9 mouse cellular contexts compared by ENCODE assay signal in the genomic region with DNA sequence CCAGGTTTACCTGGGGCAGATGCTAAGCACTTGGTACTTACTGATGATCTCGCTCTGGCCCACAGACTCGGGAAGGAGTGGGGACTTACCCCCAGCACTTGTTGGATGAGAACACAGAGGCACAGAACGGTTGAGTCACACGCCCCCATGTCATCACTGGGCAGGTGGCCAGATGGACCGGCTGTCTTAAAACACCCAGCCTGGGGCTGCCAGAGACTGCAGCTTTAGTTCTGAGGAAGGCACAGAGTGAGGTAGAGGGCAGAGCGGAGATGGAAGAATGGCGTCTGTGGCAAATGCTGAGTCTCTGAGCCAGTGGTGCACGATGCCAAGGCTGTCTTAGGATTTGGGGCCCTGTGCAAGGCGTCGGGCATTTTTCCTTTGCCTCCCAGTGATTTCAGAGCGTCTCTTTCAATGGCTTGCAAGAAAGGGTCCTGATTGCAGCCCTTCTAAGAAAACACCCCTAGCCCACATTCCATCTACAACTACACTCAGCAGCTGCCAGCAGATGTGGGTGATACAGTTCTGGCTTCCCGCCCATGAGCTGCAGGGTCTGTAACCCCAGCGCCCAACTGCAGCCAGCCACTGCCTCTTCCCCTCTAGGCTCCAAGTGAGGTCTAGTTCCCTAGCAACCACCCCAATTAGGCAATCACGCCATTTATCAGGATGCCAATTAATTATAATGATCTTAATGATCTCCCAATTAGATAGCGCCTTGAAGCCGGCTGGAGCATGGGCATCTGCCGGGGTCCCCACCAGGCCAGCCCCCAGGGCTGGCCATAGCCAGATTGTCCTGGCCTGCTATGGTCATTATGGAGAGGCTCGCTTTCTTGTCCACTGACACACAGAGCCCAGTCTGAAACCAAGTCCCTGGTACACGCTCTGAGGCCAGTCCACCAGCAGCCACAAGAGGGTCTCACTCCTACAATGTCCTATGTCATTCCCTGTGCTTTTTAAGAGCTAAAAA. TPM values are rescaled to one million over a fixed set of nuclear protein-coding genes. Genes with fewer than 3 reads are reported as not detected.
DNase-seq lines count a peak whose midpoint lies in the region; ATAC-seq and TF ChIP-seq lines count a peak whose summit lies in the region.
"Had no signal": no experiment of that assay in that cellular context is flagged by ENCODE, and none has a peak within 500 bp of the region (broad histone marks: within the 10 kb centered on the region; RNA-seq: fewer than 3 reads in every experiment).

No protein-coding gene starts in this region.

- WGBS in kidney, postnatal 0 days: 58% methylated on average over 19 of the region's 19 CpGs
- WGBS in kidney, embryonic 16.5 days: 55% methylated on average over 19 of the region's 19 CpGs
- 39% methylated on average over 19 of the region's 19 CpGs for WGBS in embryonic facial prominence, embryonic 14.5 days
- 31% methylated on average over 19 of the region's 19 CpGs for WGBS in limb, embryonic 15.5 days

- H3K4me1 ChIP-seq in kidney, postnatal 0 days (replicated peaks; ENCODE audit: insufficient read depth, low read length): peaks cover 28% of the 10 kb centered on the region
- peaks cover 66% of the 10 kb centered on the region for H3K4me1 ChIP-seq in kidney, embryonic 16.5 days (ENCODE audit: insufficient read depth, low read length)
- peaks cover 75% of the 10 kb centered on the region for H3K4me1 ChIP-seq in embryonic facial prominence, embryonic 14.5 days (ENCODE audit: control insufficient read depth, insufficient read depth, low read length)
- peaks cover 88% of the 10 kb centered on the region for H3K4me1 ChIP-seq in limb, embryonic 15.5 days

- H3K27ac ChIP-seq in kidney, postnatal 0 days: no peak overlapping the region
- H3K27ac ChIP-seq in kidney, embryonic 16.5 days (ENCODE audit: low read length): no peak overlapping the region
- peak overlapping the region; percentile 56 for H3K27ac ChIP-seq in embryonic facial prominence, embryonic 14.5 days (replicated peaks; ENCODE audit: low read depth, low read length)
- H3K27ac ChIP-seq in limb, embryonic 15.5 days: peak overlapping the region; percentile 72

- no peaks in the 10 kb centered on the region for H3K36me3 ChIP-seq in kidney, postnatal 0 days (ENCODE audit: insufficient read depth, low read length)
- no peaks in the 10 kb centered on the region for H3K36me3 ChIP-seq in kidney, embryonic 16.5 days (ENCODE audit: insufficient read depth, low read length)
- no peaks in the 10 kb centered on the region for H3K36me3 ChIP-seq in embryonic facial prominence, embryonic 14.5 days (ENCODE audit: control insufficient read depth, insufficient read depth, low read length)
- no peaks in the 10 kb centered on the region for H3K36me3 ChIP-seq in limb, embryonic 15.5 days

- DNase-seq in kidney, postnatal 0 days (ENCODE audit: low spot score): peak; percentile 66
- peak; percentile 89 for DNase-seq in embryonic facial prominence, embryonic 14.5 days (ENCODE audit: low spot score)
- peak; percentile 90 for DNase-seq in heart, adult 18-20 months
- DNase-seq in kidney, postnatal 10 days: peak; percentile 83
- peak; percentile 86 for DNase-seq in retina, embryonic 14.5 days (ENCODE audit: low spot score)
- DNase-seq in thymus, postnatal 10 days (ENCODE audit: low spot score in 2 of 2): no peak

- H3K9ac ChIP-seq in kidney, postnatal 0 days (ENCODE audit: low read depth, low read length): no peak overlapping the region
- H3K9ac ChIP-seq in kidney, embryonic 16.5 days (replicated peaks; ENCODE audit: low read length): no peak overlapping the region
- peak overlapping the region; percentile 91 for H3K9ac ChIP-seq in embryonic facial prominence, embryonic 14.5 days (ENCODE audit: low read depth, low read length)
- no peak overlapping the region for H3K9ac ChIP-seq in limb, embryonic 15.5 days

- no peak overlapping the region for H3K4me2 ChIP-seq in kidney, postnatal 0 days (ENCODE audit: low read length)
- no peak overlapping the region for H3K4me2 ChIP-seq in kidney, embryonic 16.5 days (replicated peaks; ENCODE audit: low read depth, low read length)
- H3K4me2 ChIP-seq in embryonic facial prominence, embryonic 14.5 days (ENCODE audit: low read depth, low read length): peak overlapping the region; percentile 89
- H3K4me2 ChIP-seq in limb, embryonic 15.5 days: peak overlapping the region; percentile 90

- H3K4me3 ChIP-seq in kidney, postnatal 0 days (replicated peaks; ENCODE audit: low read depth, low read length): no peak overlapping the region
- H3K4me3 ChIP-seq in kidney, embryonic 16.5 days (ENCODE audit: low read length): no peak overlapping the region
- H3K4me3 ChIP-seq in embryonic facial prominence, embryonic 14.5 days (ENCODE audit: low read depth, low read length): no peak overlapping the region
- no peak overlapping the region for H3K4me3 ChIP-seq in limb, embryonic 15.5 days

- no peak for ATAC-seq in kidney, postnatal 0 days (replicated peaks; ENCODE audit: low FRiP score, low read depth)
- ATAC-seq in kidney, embryonic 16.5 days (ENCODE audit: low FRiP score, low TSS enrichment): no peak
- 0 out of 2 replicates have a peak, but pooled peaks have one; percentile 2 for ATAC-seq in embryonic facial prominence, embryonic 14.5 days (ENCODE audit: low read depth)
- ATAC-seq in limb, embryonic 15.5 days (ENCODE audit: insufficient number of reproducible peaks, low FRiP score, low TSS enrichment, low read depth): no peak

- H3K27me3 ChIP-seq in kidney, postnatal 0 days (ENCODE audit: insufficient read depth, low read length): no peaks in the 10 kb centered on the region
- no peaks in the 10 kb centered on the region for H3K27me3 ChIP-seq in kidney, embryonic 16.5 days (ENCODE audit: insufficient read depth, low read length)
- no peaks in the 10 kb centered on the region for H3K27me3 ChIP-seq in embryonic facial prominence, embryonic 14.5 days (replicated peaks; ENCODE audit: control insufficient read depth, insufficient read depth, low read length)
- H3K27me3 ChIP-seq in limb, embryonic 15.5 days: no peaks in the 10 kb centered on the region

- peak; percentile 43; the same call in 1 of the 2 replicates for TF ChIP-seq CTCF in kidney, postnatal 0 days (IDR thresholded peaks at IDR 0.05; ENCODE audit: low read depth)

- H3K9me3 ChIP-seq in kidney, postnatal 0 days (replicated peaks; ENCODE audit: low read length): no peaks in the 10 kb centered on the region
- no peaks in the 10 kb centered on the region for H3K9me3 ChIP-seq in kidney, embryonic 16.5 days (ENCODE audit: low read length)
- no peaks in the 10 kb centered on the region for H3K9me3 ChIP-seq in embryonic facial prominence, embryonic 14.5 days (ENCODE audit: control insufficient read depth, low read length)
- no peaks in the 10 kb centered on the region for H3K9me3 ChIP-seq in limb, embryonic 15.5 days

RNA-seq across cellular contexts. Expression of a gene that starts 3.7 kb away (rescaled TPM):
- 43.6 and 45.1 TPM in 2 replicates for polyA plus RNA-seq in kidney, postnatal 0 days (2015; fragmentation: Nextera tagmentation; extraction: Ambion mirVana)
- 52.7 and 54.8 TPM in 2 replicates for polyA plus RNA-seq in kidney, embryonic 16.5 days (2015; fragmentation: Nextera tagmentation; extraction: Ambion mirVana)
- polyA plus RNA-seq in embryonic facial prominence, embryonic 14.5 days (2014; fragmentation: Nextera tagmentation; extraction: Ambion mirVana): 139 and 160 TPM in 2 replicates
- 10 to 100 TPM; 39.7 to 40.6 TPM for total RNA-seq in heart, adult 18-20 months (2021)
- polyA plus RNA-seq in limb, embryonic 15.5 days (2015; fragmentation: Nextera tagmentation; extraction: Ambion mirVana): 149 and 184 TPM in 2 replicates
- total RNA-seq: CH12.LX had no signal

Comparison
In these comparisons a context has a peak if more than half of its experiments do, and no peak if none do; other contexts are left out.
1. DNase-seq: peak in kidney, postnatal 0 days (single experiment), embryonic facial prominence, embryonic 14.5 days (single experiment), heart, adult 18-20 months (2 of 2), kidney, postnatal 10 days (single experiment) and retina, embryonic 14.5 days (single experiment); none in thymus, postnatal 10 days (0 of 2).
2. H3K27ac ChIP-seq: peak in embryonic facial prominence, embryonic 14.5 days (single experiment) and limb, embryonic 15.5 days (single experiment); none in kidney, postnatal 0 days (single experiment) and kidney, embryonic 16.5 days (single experiment).
3. H3K4me2 ChIP-seq: peak in embryonic facial prominence, embryonic 14.5 days (single experiment) and limb, embryonic 15.5 days (single experiment); none in kidney, postnatal 0 days (single experiment) and kidney, embryonic 16.5 days (single experiment).